Mouse (Mus musculus) ES-E14 (cell line): ENCODE results near the gene Mccc1. TPM values are rescaled to one million over a fixed set of nuclear protein-coding genes. Genes with fewer than 3 reads are reported as not detected.

Experiments
- DNase-seq: peaks from one replicate; pipeline ENCODE4 v3.0.0-alpha.2; 2013; ENCODE audit warnings: low read depth, low spot score
- H3K27ac ChIP-seq: 2 replicates; pipeline ENCODE4 v1.5.1; 2012; ENCODE audit warnings: low read depth, mild to moderate bottlenecking, low read length, moderate library complexity, mixed read lengths; ENCODE audit not compliant: poor library complexity, insufficient read depth, severe bottlenecking
- H3K36me3 ChIP-seq: 2 replicates; pipeline ENCODE4 v1.6.1; 2012; ENCODE audit warnings: mild to moderate bottlenecking, low read length, moderate library complexity, mixed read lengths; ENCODE audit not compliant: control insufficient read depth, poor library complexity, insufficient read depth, severe bottlenecking
- H3K4me1 ChIP-seq, 2 experiments: fragments of 150-350 bp in 1 of 2; sonication (generic) in 1 of 2; 2 replicates each; pipeline ENCODE4 v1.6.1; 2012; ENCODE audit warnings: low read length in 2 of 2, mild to moderate bottlenecking in 1 of 2, mixed read lengths in 1 of 2; ENCODE audit not compliant: control insufficient read depth in 2 of 2, insufficient read depth in 2 of 2, poor library complexity in 1 of 2
- H3K4me3 ChIP-seq, 2 experiments: fragments of 150-350 bp in 1 of 2; sonication (generic) in 1 of 2; 2 replicates each; pipeline ENCODE4 v1.5.1; 2012; ENCODE audit warnings: low read length in 2 of 2, low read depth in 1 of 2, mild to moderate bottlenecking in 1 of 2, mixed read lengths in 1 of 2; ENCODE audit not compliant: insufficient read depth in 1 of 2, poor library complexity in 1 of 2, severe bottlenecking in 1 of 2
- H3K9ac ChIP-seq: 2 replicates; pipeline ENCODE4 v1.6.1; 2012; ENCODE audit warnings: low read depth, mild to moderate bottlenecking, low read length, mixed read lengths; ENCODE audit not compliant: poor library complexity, insufficient read depth, severe bottlenecking
- H3K9me3 ChIP-seq: fragments of 150-350 bp; sonication (generic); 2 replicates; pipeline ENCODE4 v1.6.1; 2012; ENCODE audit warnings: low read depth, mild to moderate bottlenecking, low read length; ENCODE audit not compliant: control insufficient read depth, insufficient read depth
- CHD2 ChIP-seq: IDR thresholded peaks from 2 replicates; pipeline ENCODE4 v1.6.1; 2014; ENCODE audit warnings: mild to moderate bottlenecking, low read depth, low read length, inconsistent platforms
- HCFC1 ChIP-seq: IDR thresholded peaks from 2 replicates; pipeline ENCODE4 v1.6.1; 2012; ENCODE audit warnings: low read length, inconsistent platforms, borderline replicate concordance; ENCODE audit not compliant: insufficient read depth
- MAFK ChIP-seq: IDR thresholded peaks from 2 replicates; pipeline ENCODE4 v1.6.1; 2014; ENCODE audit warnings: mild to moderate bottlenecking, low read depth, low read length, inconsistent platforms; ENCODE audit not compliant: insufficient read depth
- ZC3H11A ChIP-seq: IDR thresholded peaks from 2 replicates; pipeline ENCODE4 v1.6.1; 2012; ENCODE audit warnings: low read depth, mild to moderate bottlenecking, inconsistent platforms, low read length, borderline replicate concordance
- ZNF384 ChIP-seq: IDR thresholded peaks from 2 replicates; pipeline ENCODE4 v1.6.1; 2012; ENCODE audit warnings: low read depth, low read length, inconsistent platforms
- in situ Hi-C, 2 experiments: fragments of 600-800 bp; cut with MboI; formaldehyde crosslinking; loops; one replicate each; pipeline ENCODE4 v1.15.1; 2025; ENCODE audit warnings: low sequenced_read_pairs in 2 of 2, inconsistent platforms in 1 of 2; ENCODE audit not compliant: unreplicated experiment in 2 of 2
- total RNA-seq: library from RNA; depleted of rRNA; stranded (reverse); fragments of 300-350 nt; gene quantifications from 2 replicates; pipeline ENCODE4 v1.2.3, GENCODE M21; 2012

Mccc1 gene
- total RNA-seq, 1 experiment: 16.6 TPM

GRCm38 (mm10) chr3:35988031-35988430 lies 12.4 kb downstream of the Mccc1 start:
- no peak overlapping the region for H3K27ac ChIP-seq
- no peaks in the 10 kb centered on the region for H3K9me3 ChIP-seq
- DNase-seq: no peak
- in situ Hi-C loops: no loop called here
- H3K36me3 ChIP-seq: peaks cover 10% of the 10 kb centered on the region
- H3K4me3 ChIP-seq: no peak overlapping the region
- no peak for TF ChIP-seq ZC3H11A
- no peak for TF ChIP-seq CHD2
- no peak for TF ChIP-seq HCFC1
- no peak for TF ChIP-seq MAFK
- TF ChIP-seq ZNF384: no peak
- no peaks in the 10 kb centered on the region for H3K4me1 ChIP-seq
- H3K9ac ChIP-seq: no peak overlapping the region

GRCm38 (mm10) chr3:35986266-35986665 lies 14.2 kb downstream of the Mccc1 start:
- no peak overlapping the region for H3K4me3 ChIP-seq
- no peak for DNase-seq
- TF ChIP-seq HCFC1: no peak
- no peak for TF ChIP-seq CHD2
- TF ChIP-seq ZNF384: no peak
- TF ChIP-seq MAFK: no peak
- TF ChIP-seq ZC3H11A: no peak
- H3K9me3 ChIP-seq: no peaks in the 10 kb centered on the region
- H3K27ac ChIP-seq: no peak overlapping the region
- H3K4me1 ChIP-seq: no peaks in the 10 kb centered on the region
- in situ Hi-C loops: no loop called here
- H3K9ac ChIP-seq: no peak overlapping the region
- H3K36me3 ChIP-seq: peaks cover 10% of the 10 kb centered on the region

- H3K9ac ChIP-seq: no peak overlapping the region
- in situ Hi-C loops: loop anchor here in 1 of 2 experiments (10.0 kb wide), 2 partner anchors 171 to 279 kb away; no protein-coding TSS in a partner anchor
- TF ChIP-seq ZC3H11A: peak; percentile 67; the same call in 1 of the 2 replicates
- TF ChIP-seq ZNF384: no peak
- peak overlapping the region in 1 of 2 experiments; percentile 46; a peak in 2 of 4 replicates for H3K4me3 ChIP-seq
- no peaks in the 10 kb centered on the region for H3K9me3 ChIP-seq
- peaks cover 0 to 5% of the 10 kb centered on the region in 2 experiments; a peak in 1 of 4 replicates for H3K4me1 ChIP-seq
- peak; percentile 71 for DNase-seq
- H3K27ac ChIP-seq: no peak overlapping the region
- H3K36me3 ChIP-seq: peaks cover 17% of the 10 kb centered on the region; the same call in 1 of the 2 replicates
These were observed 26.9 kb downstream of the Mccc1 start for GRCm38 (mm10) chr3:35973551-35973950.

- Histone ChIP-seq H3K36me3 (peaks cover 15% of the 10 kb centered on the region; the same call in 1 of the 2 replicates), H3K27ac (no peak overlapping the region), H3K9me3 (no peaks in the 10 kb centered on the region), H3K4me3 (no peak overlapping the region), H3K4me1 (peaks cover 0 to 5% of the 10 kb centered on the region in 2 experiments; a peak in 1 of 4 replicates), H3K9ac (no peak overlapping the region)
- in situ Hi-C loops: loop anchor here in 1 of 2 experiments (10.0 kb wide), 2 partner anchors 172 to 278 kb away; no protein-coding TSS in a partner anchor
- TF ChIP-seq CHD2 (no peak), HCFC1 (no peak), ZNF384 (no peak), MAFK (no peak), ZC3H11A (0 out of 2 replicates have a peak, but pooled peaks have one; percentile 52)
- peak; percentile 34 for DNase-seq
These were observed 27.5 kb downstream of the Mccc1 start for GRCm38 (mm10) chr3:35972985-35973384.

- in situ Hi-C loops: loop anchor here in 1 of 2 experiments (10.0 kb wide), 2 partner anchors 174 to 276 kb away; no protein-coding TSS in a partner anchor
- Histone ChIP-seq H3K36me3 (peaks cover 18% of the 10 kb centered on the region; the same call in 1 of the 2 replicates), H3K9ac (no peak overlapping the region), H3K4me3 (no peak overlapping the region), H3K4me1 (peaks cover 0 to 5% of the 10 kb centered on the region in 2 experiments; a peak in 1 of 4 replicates), H3K27ac (no peak overlapping the region), H3K9me3 (no peaks in the 10 kb centered on the region)
- no peak for TF ChIP-seq CHD2
- TF ChIP-seq MAFK: no peak
- no peak for TF ChIP-seq ZC3H11A
- TF ChIP-seq ZNF384: no peak
- no peak for TF ChIP-seq HCFC1
- DNase-seq: no peak
These were observed 29.3 kb downstream of the Mccc1 start for GRCm38 (mm10) chr3:35971149-35971548.
